Mouse (Mus musculus) MEL (cell line): ENCODE results near the gene Habp2.

ENCODE experiments used
- CTCF ChIP-seq, 3 experiments: IDR thresholded peaks in 2 of 3; conservative IDR thresholded peaks in 1 of 3; 2 replicates each; pipeline ENCODE4 v1.5.1; 2011 to 2012; ENCODE audit warnings: low read length in 3 of 3, low read depth in 2 of 3, mild to moderate bottlenecking in 2 of 3, improper control_type of control experiment in 1 of 3, inconsistent platforms in 1 of 3, mixed read lengths in 1 of 3, moderate library complexity in 1 of 3; ENCODE audit not compliant: control insufficient read depth in 1 of 3, insufficient read depth in 1 of 3, poor library complexity in 1 of 3, severe bottlenecking in 1 of 3
- EP300 ChIP-seq, 2 experiments: IDR thresholded peaks; 2 replicates each; pipeline ENCODE4 v1.6.1; 2011; ENCODE audit warnings: improper control_type of control experiment in 2 of 2, low read length in 2 of 2, low read depth in 1 of 2, mild to moderate bottlenecking in 1 of 2
- GATA1 ChIP-seq: IDR thresholded peaks from 2 replicates; pipeline ENCODE4 v1.6.1; 2011; ENCODE audit warnings: low read depth, low read length, improper control_type of control experiment
- MAFK ChIP-seq: IDR thresholded peaks from 2 replicates; pipeline ENCODE4 v1.6.1; 2011; ENCODE audit warnings: low read depth, mild to moderate bottlenecking, low read length, improper control_type of control experiment, borderline replicate concordance
- MAX ChIP-seq: IDR thresholded peaks from 2 replicates; pipeline ENCODE4 v1.6.1; 2011; ENCODE audit warnings: low read length, improper control_type of control experiment
- NELFE ChIP-seq: IDR thresholded peaks from 2 replicates; pipeline ENCODE4 v1.6.1; 2011; ENCODE audit warnings: low read depth, low read length, improper control_type of control experiment
- POLR2A ChIP-seq, 2 experiments: IDR thresholded peaks; 2 replicates each; pipeline ENCODE4 v1.6.1; 2011 to 2012; ENCODE audit warnings: low read length in 2 of 2, mild to moderate bottlenecking in 2 of 2, control low read depth in 1 of 2, improper control_type of control experiment in 1 of 2, low read depth in 1 of 2, moderate library complexity in 1 of 2; ENCODE audit not compliant: control insufficient read depth in 1 of 2, insufficient read depth in 1 of 2, poor library complexity in 1 of 2
- RAD21 ChIP-seq: IDR thresholded peaks from 2 replicates; pipeline ENCODE4 v1.6.1; 2011; ENCODE audit warnings: mild to moderate bottlenecking, low read depth, low read length, improper control_type of control experiment
- SIN3A ChIP-seq: IDR thresholded peaks from 2 replicates; pipeline ENCODE4 v1.6.1; 2012; ENCODE audit warnings: low read length, improper control_type of control experiment, inconsistent platforms
- TCF12 ChIP-seq: IDR thresholded peaks from 2 replicates; pipeline ENCODE4 v1.6.1; 2014; ENCODE audit warnings: low read depth, mild to moderate bottlenecking, inconsistent platforms, low read length, improper control_type of control experiment, moderate library complexity
- USF1 ChIP-seq: IDR thresholded peaks from 2 replicates; pipeline ENCODE4 v1.6.1; 2014; ENCODE audit warnings: low read depth, mild to moderate bottlenecking, inconsistent platforms, low read length, improper control_type of control experiment, moderate library complexity

GRCm38 (mm10) chr19:56364563-56364962, 77.6 kb downstream of the Habp2 start:
- TF ChIP-seq CTCF (IDR thresholded peaks at IDR 0.05 in 2 of 3, conservative IDR thresholded peaks at IDR 0.05 in 1 of 3; ENCODE audit: control insufficient read depth in 1 of 3, insufficient read depth in 1 of 3, low read depth in 2 of 3, low read length in 3 of 3, poor library complexity in 1 of 3, severe bottlenecking in 1 of 3): no peak
- no peak for TF ChIP-seq POLR2A (IDR thresholded peaks at IDR 0.05; ENCODE audit: control insufficient read depth in 1 of 2, insufficient read depth in 1 of 2, low read depth in 1 of 2, low read length in 2 of 2, poor library complexity in 1 of 2)
- TF ChIP-seq MAFK: no peak
- no peak for TF ChIP-seq MAX
- no peak for TF ChIP-seq TCF12
- TF ChIP-seq RAD21: no peak
- no peak for TF ChIP-seq GATA1
- TF ChIP-seq EP300 (IDR thresholded peaks at IDR 0.05; ENCODE audit: low read depth in 1 of 2, low read length in 2 of 2): no peak
- TF ChIP-seq NELFE: no peak
- TF ChIP-seq SIN3A: no peak
- no peak for TF ChIP-seq USF1
